Mouse (Mus musculus): ENCODE results near the gene Apobec3. TPM values are rescaled to one million over a fixed set of nuclear protein-coding genes. Genes with fewer than 3 reads are reported as not detected.
A peak's percentile ranks its signal among the peaks of the same experiment; 100 is the strongest.

Apobec3 gene
- polyA plus RNA-seq (2015; fragmentation: Nextera tagmentation; extraction: Ambion mirVana) = 13.5 and 14.1 TPM in 2 replicates

DNA sequence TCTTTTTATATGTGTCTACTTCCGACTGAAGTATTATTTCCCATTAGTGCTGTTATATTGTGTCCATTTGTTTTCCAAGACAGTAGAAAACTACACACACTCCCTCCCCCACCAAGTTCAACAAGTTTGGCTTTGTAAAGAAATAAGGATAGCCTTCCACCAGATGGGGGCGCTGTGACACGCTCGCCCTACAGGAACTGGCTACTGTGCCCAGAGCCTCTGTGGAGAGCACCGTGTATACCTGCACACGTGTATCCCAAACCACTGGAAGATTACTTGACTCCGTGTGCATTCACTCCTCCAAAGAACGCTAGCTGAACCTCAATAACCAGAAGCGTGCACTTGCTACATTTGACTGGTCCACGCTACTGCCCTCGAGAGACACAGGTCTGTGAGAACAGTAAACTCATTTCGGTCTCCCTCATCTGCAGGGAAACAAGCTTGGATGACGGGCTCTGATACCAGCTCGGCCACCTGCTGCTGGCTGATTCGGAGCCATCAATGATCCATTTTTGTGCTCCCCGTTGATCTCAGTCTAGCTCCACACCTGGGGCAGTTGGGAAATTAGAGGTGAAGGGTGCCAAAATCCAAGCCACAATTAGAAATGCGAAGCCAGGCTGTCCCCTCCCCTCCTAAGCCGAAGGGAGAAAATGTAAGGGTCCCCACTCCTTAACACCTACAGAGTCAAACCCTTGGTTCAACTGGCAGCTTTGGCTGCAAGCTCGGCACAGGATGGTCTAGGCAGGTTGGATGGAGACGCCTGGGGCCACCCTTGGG lies at the start of gene Apobec3:
Apobec3 (plus strand) TSS at position 224 of the 777 bp plus-strand sequence.
- Histone ChIP-seq H3K36me3 (no peaks in the 10 kb centered on the region), H3K27ac (peak within 1 kb of the TSS; percentile 44; the same call in 1 of the 2 replicates), H3K9ac (peak within 1 kb of the TSS; percentile 66), H3K9me3 (no peaks in the 10 kb centered on the region), H3K4me3 (peak within 1 kb of the TSS; percentile 50), H3K27me3 (peaks cover 41% of the 10 kb centered on the region), H3K4me1 (peaks cover 18% of the 10 kb centered on the region; the same call in 1 of the 2 replicates), H3K4me2 (replicated peaks) (peak within 1 kb of the TSS; percentile 71)
- no peak for ATAC-seq (ENCODE audit: low FRiP score, low read depth)
- under 1% methylated on average over 20 of the region's 20 CpGs for WGBS

DNA sequence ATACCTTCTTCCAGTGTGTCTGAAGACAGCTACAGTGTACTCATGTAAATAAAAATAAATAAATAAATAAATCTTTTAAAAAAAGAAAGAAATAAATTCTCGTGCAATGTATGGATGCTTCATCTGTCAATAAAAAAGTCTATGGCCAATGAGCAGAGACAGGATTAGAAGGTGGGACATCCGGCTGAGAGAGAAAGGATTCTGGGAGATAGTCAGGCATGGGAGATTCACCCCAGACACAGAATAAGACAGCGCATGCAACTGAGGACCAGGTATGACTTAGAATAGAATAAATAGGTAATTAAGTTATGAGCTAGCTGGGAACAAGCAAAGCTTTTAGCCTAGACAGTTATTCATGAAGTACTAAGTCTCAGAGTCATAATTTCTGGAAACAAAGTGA lies 48.5 kb upstream of the Apobec3 start:
- Histone ChIP-seq H3K27ac (no peak overlapping the region), H3K27me3 (no peaks in the 10 kb centered on the region), H3K36me3 (no peaks in the 10 kb centered on the region), H3K4me1 (peaks cover 12% of the 10 kb centered on the region), H3K9me3 (no peaks in the 10 kb centered on the region), H3K4me2 (replicated peaks) (no peak overlapping the region), H3K4me3 (no peak overlapping the region), H3K9ac (no peak overlapping the region)
- 87% methylated on average over 3 of the region's 3 CpGs for WGBS
- ATAC-seq (ENCODE audit: low FRiP score, low read depth) = no peak

DNA sequence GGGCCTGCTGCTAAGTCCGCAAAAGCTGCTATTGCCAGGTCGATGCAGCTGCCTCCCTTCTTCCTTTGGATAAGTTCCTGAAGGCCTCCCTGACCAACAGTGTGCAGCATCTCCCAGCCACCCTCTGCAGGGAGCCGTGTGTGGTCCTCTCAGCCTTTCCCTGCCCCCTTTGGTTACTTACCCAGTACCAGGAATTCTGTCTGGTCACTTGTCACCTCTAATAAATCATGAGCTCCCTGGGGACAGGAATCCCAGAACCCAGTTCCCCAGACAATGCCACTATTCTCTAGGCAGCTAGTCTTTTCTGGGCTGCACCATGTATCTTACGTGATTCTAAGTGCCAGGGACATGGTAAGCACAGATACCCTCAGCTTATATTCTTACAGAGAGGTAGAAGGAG lies 45.5 kb upstream of the Apobec3 start:
- no peak for ATAC-seq (ENCODE audit: low FRiP score, low read depth)
- peaks cover 15% of the 10 kb centered on the region for H3K4me1 ChIP-seq
- no peak overlapping the region for H3K27ac ChIP-seq
- H3K4me2 ChIP-seq (replicated peaks) = no peak overlapping the region
- no peak overlapping the region for H3K4me3 ChIP-seq
- H3K36me3 ChIP-seq = no peaks in the 10 kb centered on the region
- H3K9me3 ChIP-seq = no peaks in the 10 kb centered on the region
- H3K9ac ChIP-seq = no peak overlapping the region
- no peaks in the 10 kb centered on the region for H3K27me3 ChIP-seq
- WGBS = 64% methylated on average over 4 of the region's 4 CpGs

DNA sequence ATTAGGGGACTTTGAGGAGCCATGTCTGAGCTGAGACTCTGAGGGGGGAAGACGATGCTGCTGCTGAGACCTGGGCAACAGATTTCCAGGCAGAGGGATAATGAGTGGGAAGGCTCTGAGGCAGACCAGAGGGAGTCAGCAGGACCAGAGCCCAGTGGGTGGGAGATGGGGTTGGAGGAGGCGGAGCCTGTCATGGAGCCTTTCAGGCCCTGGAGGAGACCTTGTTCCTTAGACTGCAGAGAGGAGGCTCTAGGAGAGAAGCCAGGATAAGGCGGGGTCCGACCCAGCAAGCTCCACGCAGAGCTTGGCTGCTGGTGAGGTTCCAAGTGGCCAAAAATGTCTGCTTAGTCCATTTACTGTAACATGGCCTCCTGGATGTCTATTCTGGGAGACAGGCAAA lies 44.4 kb upstream of the Apobec3 start:
- peaks cover 15% of the 10 kb centered on the region for H3K4me1 ChIP-seq
- peak overlapping the region; percentile 52; the same call in 1 of the 2 replicates for H3K27ac ChIP-seq
- ATAC-seq (ENCODE audit: low FRiP score, low read depth) = peak; percentile 64; the same call in 1 of the 2 replicates
- no peak overlapping the region for H3K4me2 ChIP-seq (replicated peaks)
- no peaks in the 10 kb centered on the region for H3K36me3 ChIP-seq
- no peak overlapping the region for H3K4me3 ChIP-seq
- 21% methylated on average over 5 of the region's 5 CpGs for WGBS
- H3K9ac ChIP-seq = no peak overlapping the region
- no peaks in the 10 kb centered on the region for H3K9me3 ChIP-seq
- no peaks in the 10 kb centered on the region for H3K27me3 ChIP-seq

DNA sequence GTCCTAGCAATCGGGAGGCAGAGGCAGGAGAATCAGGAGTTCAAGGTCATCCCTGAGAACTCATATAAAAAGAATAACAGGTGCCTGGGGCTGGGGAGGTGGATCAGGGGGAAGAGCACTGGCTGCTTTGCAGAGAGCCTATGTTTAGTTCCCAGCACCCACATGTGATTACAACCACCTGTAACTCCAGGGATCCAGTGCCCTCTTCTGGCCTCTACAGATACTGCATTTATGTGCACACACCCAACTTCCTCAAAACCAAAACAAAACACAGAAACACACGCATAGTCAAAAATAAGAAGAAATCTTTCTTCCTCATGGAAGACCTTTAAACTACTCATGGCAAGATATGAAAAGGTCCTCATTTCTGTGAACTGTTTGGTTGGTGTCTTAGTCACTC lies 41.3 kb upstream of the Apobec3 start:
- no peak overlapping the region for H3K27ac ChIP-seq
- no peak for ATAC-seq (ENCODE audit: low FRiP score, low read depth)
- peaks cover 15% of the 10 kb centered on the region for H3K4me1 ChIP-seq
- no peak overlapping the region for H3K9ac ChIP-seq
- H3K27me3 ChIP-seq = no peaks in the 10 kb centered on the region
- H3K36me3 ChIP-seq = no peaks in the 10 kb centered on the region
- no peak overlapping the region for H3K4me2 ChIP-seq (replicated peaks)
- H3K9me3 ChIP-seq = no peaks in the 10 kb centered on the region
- 96% methylated on average over 2 of the region's 2 CpGs for WGBS
- no peak overlapping the region for H3K4me3 ChIP-seq

DNA sequence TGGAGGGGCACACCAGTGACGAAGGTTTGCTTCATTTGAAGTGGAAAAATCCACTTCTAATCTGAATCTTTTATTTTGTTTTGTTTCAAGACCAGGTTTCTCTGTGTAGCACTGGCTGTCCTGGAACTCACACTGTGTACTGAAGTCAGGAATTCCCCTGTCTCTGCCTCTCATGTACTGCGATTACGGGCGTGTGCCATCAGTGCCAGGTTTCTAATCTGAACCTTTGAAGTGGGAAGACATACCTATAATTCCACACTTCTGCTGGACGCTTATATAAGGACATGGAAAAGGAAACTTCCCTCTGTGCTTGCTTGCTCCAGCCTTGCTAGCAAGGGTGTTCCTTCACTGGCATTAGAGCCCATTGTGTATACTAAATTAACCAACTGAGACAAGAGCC lies 32.5 kb upstream of the Apobec3 start:
- no peak overlapping the region for H3K4me2 ChIP-seq (replicated peaks)
- 81% methylated on average over 5 of the region's 5 CpGs for WGBS
- H3K27ac ChIP-seq = no peak overlapping the region

DNA sequence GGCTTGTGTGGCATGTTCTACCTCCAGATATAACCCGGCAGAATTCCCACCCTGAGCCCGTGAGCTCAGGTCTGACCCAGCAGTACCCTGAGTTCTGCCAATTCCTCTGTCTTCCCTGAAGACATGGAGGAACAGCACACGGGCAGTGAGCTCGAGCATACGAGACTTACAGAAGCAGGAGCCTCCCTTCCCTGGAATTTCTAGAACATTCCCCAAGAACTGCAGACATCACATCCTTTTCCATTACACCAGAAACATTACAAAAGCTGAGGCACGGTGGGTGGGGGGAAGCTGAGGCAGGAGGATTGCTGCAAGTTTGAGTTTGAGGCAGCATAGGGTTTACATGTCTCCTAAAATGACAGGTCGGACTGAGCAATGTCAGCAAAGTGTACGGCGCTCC lies 31.6 kb upstream of the Apobec3 start:
- H3K4me1 ChIP-seq = no peaks in the 10 kb centered on the region; the same call in 1 of the 2 replicates
- H3K36me3 ChIP-seq = no peaks in the 10 kb centered on the region
- no peaks in the 10 kb centered on the region for H3K9me3 ChIP-seq
- ATAC-seq (ENCODE audit: low FRiP score, low read depth) = no peak
- H3K9ac ChIP-seq = no peak overlapping the region
- H3K27me3 ChIP-seq = no peaks in the 10 kb centered on the region
- H3K4me2 ChIP-seq (replicated peaks) = no peak overlapping the region
- H3K27ac ChIP-seq = no peak overlapping the region
- WGBS = 87% methylated on average over 9 of the region's 9 CpGs
- H3K4me3 ChIP-seq = no peak overlapping the region

More for the DNA sequence above, 32.5 kb upstream of the Apobec3 start:
- Histone ChIP-seq H3K36me3 (no peaks in the 10 kb centered on the region), H3K9me3 (no peaks in the 10 kb centered on the region), H3K4me1 (no peaks in the 10 kb centered on the region; the same call in 1 of the 2 replicates), H3K27me3 (no peaks in the 10 kb centered on the region), H3K4me3 (no peak overlapping the region), H3K9ac (no peak overlapping the region)
- no peak for ATAC-seq (ENCODE audit: low FRiP score, low read depth)

DNA sequence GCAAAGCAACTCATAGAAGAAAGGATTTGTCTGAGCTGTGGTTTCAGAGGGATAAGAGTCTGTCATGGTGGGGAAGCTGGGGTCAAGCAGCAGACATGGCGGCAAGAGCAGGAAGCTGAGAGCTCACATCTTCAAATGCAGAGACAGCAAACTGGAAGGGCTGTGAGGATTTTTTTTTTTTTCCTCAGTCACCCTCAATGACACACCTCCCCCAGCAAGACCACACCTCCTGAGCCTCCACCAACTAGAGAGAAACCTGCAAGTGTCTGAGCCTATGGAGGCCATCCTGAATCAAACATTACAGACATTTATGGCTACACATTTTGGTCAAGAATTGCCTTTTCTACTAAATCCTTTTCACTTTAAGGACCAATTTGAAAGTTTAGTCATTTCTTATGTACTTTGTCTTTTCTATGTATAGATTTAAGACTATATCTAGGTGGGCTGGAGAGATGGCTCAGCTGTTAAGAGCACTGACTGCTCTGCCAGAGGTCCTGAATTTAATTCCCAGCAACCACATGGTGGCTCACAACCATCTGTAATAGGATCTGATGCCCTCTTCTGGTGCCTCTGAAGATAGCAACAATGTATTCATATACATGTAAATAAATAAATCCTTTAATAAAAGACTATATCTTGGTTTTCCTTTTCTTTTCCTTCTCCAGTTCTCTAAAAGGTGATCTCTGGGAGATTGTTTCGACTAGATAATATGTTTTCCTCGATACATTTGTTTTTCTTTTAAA lies 24.0 kb upstream of the Apobec3 start:
- H3K27ac ChIP-seq = no peak overlapping the region
- no peak for ATAC-seq (ENCODE audit: low FRiP score, low read depth)
- no peak overlapping the region for H3K4me3 ChIP-seq
- H3K36me3 ChIP-seq = no peaks in the 10 kb centered on the region
- H3K4me1 ChIP-seq = no peaks in the 10 kb centered on the region
- H3K9ac ChIP-seq = no peak overlapping the region
- H3K9me3 ChIP-seq = peaks cover 5% of the 10 kb centered on the region; the same call in 1 of the 2 replicates
- H3K4me2 ChIP-seq (replicated peaks) = no peak overlapping the region
- 85% methylated on average over 3 of the region's 3 CpGs for WGBS
- H3K27me3 ChIP-seq = no peaks in the 10 kb centered on the region

DNA sequence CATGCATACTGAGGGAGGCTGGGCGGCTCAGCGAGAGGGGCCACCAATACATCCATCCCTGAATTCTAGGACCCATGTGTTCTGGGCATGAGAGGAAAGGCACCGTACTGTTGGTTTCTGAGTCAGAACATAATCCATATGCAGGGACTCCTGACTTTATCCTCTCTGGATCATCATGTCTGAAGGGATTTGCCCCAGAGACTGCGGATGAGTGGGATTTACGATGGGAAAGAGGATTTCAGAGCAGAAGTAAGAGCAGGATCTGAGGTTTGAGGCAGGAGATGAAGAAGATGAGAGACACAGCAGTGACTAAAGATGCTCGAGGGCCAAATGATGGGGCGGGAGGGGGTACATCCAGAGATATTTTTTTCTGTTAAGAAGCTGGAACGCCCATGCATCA lies 17.9 kb upstream of the Apobec3 start:
- 83% methylated on average over 8 of the region's 8 CpGs for WGBS

DNA sequence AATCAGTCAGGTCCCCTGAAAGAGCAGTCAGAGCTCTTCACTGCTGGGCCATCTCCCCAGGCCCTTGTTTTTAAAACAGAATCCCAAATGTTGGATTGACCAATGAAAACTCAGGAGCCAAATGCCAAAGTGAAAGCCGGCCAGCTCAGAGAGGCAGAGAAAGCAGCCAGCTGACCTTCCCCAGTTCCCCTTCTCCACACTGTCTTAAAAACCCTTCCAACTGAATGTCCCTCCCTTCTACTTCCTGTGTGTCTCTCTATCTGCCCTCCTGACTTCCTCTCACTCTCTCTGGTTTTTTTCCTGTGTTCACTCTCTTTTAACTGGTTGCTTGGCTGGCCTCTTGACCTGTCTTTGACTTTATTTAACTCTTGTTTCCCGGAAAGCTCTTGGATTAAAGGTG lies 17.5 kb upstream of the Apobec3 start:
- H3K27me3 ChIP-seq = no peaks in the 10 kb centered on the region
- H3K27ac ChIP-seq = no peak overlapping the region
- no peak for ATAC-seq (ENCODE audit: low FRiP score, low read depth)
- peaks cover 1% of the 10 kb centered on the region; the same call in 1 of the 2 replicates for H3K4me1 ChIP-seq
- H3K4me2 ChIP-seq (replicated peaks) = no peak overlapping the region
- no peak overlapping the region for H3K9ac ChIP-seq
- H3K4me3 ChIP-seq = no peak overlapping the region
- 72% methylated on average over 2 of the region's 2 CpGs for WGBS
- no peaks in the 10 kb centered on the region for H3K36me3 ChIP-seq
- H3K9me3 ChIP-seq = peaks cover 4% of the 10 kb centered on the region; the same call in 1 of the 2 replicates

More for the DNA sequence above, 17.9 kb upstream of the Apobec3 start:
- H3K4me1 ChIP-seq = no peaks in the 10 kb centered on the region
- H3K9me3 ChIP-seq = peaks cover 5% of the 10 kb centered on the region; the same call in 1 of the 2 replicates
- no peak overlapping the region for H3K4me2 ChIP-seq (replicated peaks)
- no peak overlapping the region for H3K27ac ChIP-seq
- no peak for ATAC-seq (ENCODE audit: low FRiP score, low read depth)
- no peaks in the 10 kb centered on the region for H3K36me3 ChIP-seq
- H3K9ac ChIP-seq = no peak overlapping the region
- H3K4me3 ChIP-seq = no peak overlapping the region
- H3K27me3 ChIP-seq = no peaks in the 10 kb centered on the region

DNA sequence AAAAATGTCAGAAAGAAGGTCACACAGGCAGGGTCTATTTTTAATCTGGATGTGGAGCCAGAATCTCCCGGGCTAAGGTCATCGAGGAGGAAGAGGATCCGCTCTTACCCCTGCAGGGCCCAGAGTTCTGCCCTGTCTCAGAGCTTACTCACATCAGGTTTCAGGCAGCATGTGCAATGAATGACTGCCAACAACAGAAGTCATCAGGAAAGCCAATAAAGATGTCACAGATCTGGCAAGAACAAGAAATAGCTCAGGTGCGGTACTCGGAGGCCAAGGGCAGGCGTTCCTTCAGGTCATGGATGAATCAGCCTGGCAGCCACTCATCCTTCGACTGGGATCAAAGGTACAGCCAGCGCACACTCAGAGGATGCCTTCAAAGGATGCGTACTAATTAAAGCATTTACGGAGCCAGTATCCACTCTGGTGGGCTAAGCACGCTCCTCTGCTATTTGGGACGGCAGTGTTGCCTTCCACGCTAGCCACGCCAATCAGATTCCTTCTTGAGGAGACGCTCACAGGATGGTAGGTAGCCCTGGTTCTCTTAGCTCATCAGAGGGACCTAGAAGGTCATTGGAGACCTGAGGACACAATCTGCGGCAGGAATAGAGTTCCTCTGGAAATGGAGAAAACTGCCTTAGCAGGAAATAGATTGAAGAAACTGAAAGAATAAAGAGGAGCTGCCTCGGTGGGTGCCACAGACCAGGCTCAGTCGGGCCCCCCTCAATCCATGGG lies 16.0 kb upstream of the Apobec3 start:
- 77% methylated on average over 18 of the region's 18 CpGs for WGBS
- Histone ChIP-seq H3K27ac (no peak overlapping the region), H3K9ac (no peak overlapping the region), H3K9me3 (no peaks in the 10 kb centered on the region), H3K27me3 (no peaks in the 10 kb centered on the region), H3K4me3 (no peak overlapping the region), H3K36me3 (no peaks in the 10 kb centered on the region), H3K4me2 (replicated peaks) (no peak overlapping the region), H3K4me1 (peaks cover 8% of the 10 kb centered on the region)
- no peak for ATAC-seq (ENCODE audit: low FRiP score, low read depth)

DNA sequence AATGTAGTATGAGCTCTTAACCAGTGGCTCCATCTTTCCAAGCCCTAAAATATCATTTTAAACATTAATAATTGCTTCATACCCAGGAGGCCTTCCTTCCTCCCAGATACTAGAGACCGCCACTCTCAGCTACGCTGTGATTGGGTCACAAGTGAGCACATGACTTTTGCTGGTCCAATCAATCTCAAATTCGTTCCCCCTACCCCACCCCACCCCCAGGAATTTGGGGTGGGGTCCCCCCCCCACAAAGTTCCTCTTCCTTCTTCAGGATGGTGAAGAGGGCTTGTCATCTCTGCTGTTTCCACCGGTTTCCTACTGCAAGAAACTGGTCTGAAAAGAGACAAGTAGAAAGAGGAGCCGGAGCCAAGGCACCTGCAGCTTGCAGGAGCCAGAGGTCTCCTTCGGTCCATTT lies 12.7 kb upstream of the Apobec3 start:
- H3K27ac ChIP-seq = peak overlapping the region; percentile 67; the same call in 1 of the 2 replicates
- no peaks in the 10 kb centered on the region for H3K36me3 ChIP-seq
- H3K4me2 ChIP-seq (replicated peaks) = peak overlapping the region; percentile 14; the same call in 1 of the 2 replicates
- no peak overlapping the region for H3K9ac ChIP-seq
- no peaks in the 10 kb centered on the region for H3K9me3 ChIP-seq
- no peak overlapping the region for H3K4me3 ChIP-seq
- 70% methylated on average over 6 of the region's 6 CpGs for WGBS
- no peaks in the 10 kb centered on the region for H3K27me3 ChIP-seq
- peaks cover 16% of the 10 kb centered on the region for H3K4me1 ChIP-seq
- ATAC-seq (ENCODE audit: low FRiP score, low read depth) = no peak
